Mouse (Mus musculus): ENCODE results near the gene Slc35d3. TPM values are rescaled to one million over a fixed set of nuclear protein-coding genes. Genes with fewer than 3 reads are reported as not detected.

Gene Slc35d3
- under 1 TPM in 2 of 26 experiments, not detected in 24; 0.25 to 0.27 TPM for total RNA-seq (2018; cell fraction: chromatin; rRNA removed)
- under 1 TPM in 5 of 26 experiments, not detected in 21; 0.05 to 0.09 (median 0.05) TPM for total RNA-seq (2018; cell fraction: cytosol; rRNA removed)
- under 1 TPM in 6 of 26 experiments, not detected in 20; 0.17 to 0.41 (median 0.30) TPM for total RNA-seq (2018; cell fraction: nucleus; rRNA removed)
- polyA plus RNA-seq (2018): 0.14 TPM in 1 of 3 replicates, not detected in the others

- no peak within 1 kb of the TSS for H3K27ac ChIP-seq
- under 1% methylated on average over 66 of the region's 72 CpGs for WGBS (ENCODE audit: missing documents)
- H3K36me3 ChIP-seq (ENCODE audit: inconsistent target): no peaks in the 10 kb centered on the region
These were observed at the start of gene Slc35d3 for GRCm38 (mm10) chr10:19850998-19851691. Gene Slc35d3 (minus strand): TSS chr10:19851459.

GRCm38 (mm10) chr10:19900191-19900590 lies 48.9 kb upstream of the Slc35d3 start:
- Histone ChIP-seq H3K27ac (no peak overlapping the region), H3K79me2 (ENCODE audit: inconsistent target) (no peaks in the 10 kb centered on the region), H3K4me3 (ENCODE audit: inconsistent target) (no peak overlapping the region), H3K36me3 (ENCODE audit: inconsistent target) (peaks cover 16% of the 10 kb centered on the region; the same call in 1 of the 2 replicates)
- 82% methylated on average over 2 of the region's 2 CpGs for WGBS (ENCODE audit: missing documents)

More at GRCm38 (mm10) chr10:19850998-19851691, at the start of gene Slc35d3:
- no peaks in the 10 kb centered on the region for H3K79me2 ChIP-seq (ENCODE audit: inconsistent target)
- H3K4me3 ChIP-seq (ENCODE audit: inconsistent target): no peak within 1 kb of the TSS; the same call in 1 of the 2 replicates

GRCm38 (mm10) chr10:19893976-19894375 lies 42.7 kb upstream of the Slc35d3 start:
- Histone ChIP-seq H3K27ac (no peak overlapping the region), H3K36me3 (ENCODE audit: inconsistent target) (0 out of 2 replicates have a peak, but pooled peaks cover 7% of the 10 kb centered on the region), H3K4me3 (ENCODE audit: inconsistent target) (no peak overlapping the region), H3K79me2 (ENCODE audit: inconsistent target) (no peaks in the 10 kb centered on the region)
- 20% methylated on average over 4 of the region's 4 CpGs for WGBS (ENCODE audit: missing documents)

DNA sequence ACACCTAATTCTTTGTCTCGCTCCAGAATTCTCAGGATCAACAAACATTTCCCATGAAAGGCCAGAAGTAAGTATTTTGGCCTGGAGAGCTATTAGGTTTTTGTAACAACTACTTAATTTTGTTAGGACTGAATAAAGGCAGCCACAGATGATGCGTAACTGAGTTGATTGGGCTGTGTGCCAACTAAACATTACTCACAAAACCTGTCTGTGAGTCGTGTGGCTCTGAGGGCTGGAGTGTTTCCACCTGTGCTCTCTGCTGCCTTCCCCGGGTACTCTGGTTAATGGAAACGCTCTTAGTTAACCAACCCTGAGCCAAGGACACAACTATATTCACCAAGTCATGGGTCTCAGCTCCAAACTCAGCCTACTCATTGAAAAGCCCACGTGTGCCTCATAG lies 41.9 kb upstream of the Slc35d3 start:
- WGBS (ENCODE audit: missing documents): 90% methylated on average over 6 of the region's 6 CpGs
- Histone ChIP-seq H3K79me2 (ENCODE audit: inconsistent target) (no peaks in the 10 kb centered on the region), H3K36me3 (ENCODE audit: inconsistent target) (0 out of 2 replicates have a peak, but pooled peaks cover 7% of the 10 kb centered on the region), H3K27ac (no peak overlapping the region), H3K4me3 (ENCODE audit: inconsistent target) (no peak overlapping the region)

GRCm38 (mm10) chr10:19891686-19892085 lies 40.4 kb upstream of the Slc35d3 start:
- Histone ChIP-seq H3K36me3 (ENCODE audit: inconsistent target) (0 out of 2 replicates have a peak, but pooled peaks cover 7% of the 10 kb centered on the region), H3K27ac (no peak overlapping the region), H3K4me3 (ENCODE audit: inconsistent target) (no peak overlapping the region), H3K79me2 (ENCODE audit: inconsistent target) (no peaks in the 10 kb centered on the region)
- 39% methylated on average over 3 of the region's 3 CpGs for WGBS (ENCODE audit: missing documents)

GRCm38 (mm10) chr10:19889908-19890307 lies 38.6 kb upstream of the Slc35d3 start:
- WGBS (ENCODE audit: missing documents): 79% methylated on average over 3 of the region's 3 CpGs
- H3K4me3 ChIP-seq (ENCODE audit: inconsistent target): no peak overlapping the region
- no peak overlapping the region for H3K27ac ChIP-seq
- no peaks in the 10 kb centered on the region for H3K79me2 ChIP-seq (ENCODE audit: inconsistent target)
- 0 out of 2 replicates have a peak, but pooled peaks cover 7% of the 10 kb centered on the region for H3K36me3 ChIP-seq (ENCODE audit: inconsistent target)

- Histone ChIP-seq H3K36me3 (ENCODE audit: inconsistent target) (no peaks in the 10 kb centered on the region; the same call in 1 of the 2 replicates), H3K27ac (no peak overlapping the region), H3K79me2 (ENCODE audit: inconsistent target) (no peaks in the 10 kb centered on the region), H3K4me3 (ENCODE audit: inconsistent target) (no peak overlapping the region)
- WGBS (ENCODE audit: missing documents): 59% methylated on average over 3 of the region's 3 CpGs
These were observed 35.0 kb upstream of the Slc35d3 start for GRCm38 (mm10) chr10:19886249-19886648.

- WGBS (ENCODE audit: missing documents): 81% methylated on average over 4 of the region's 4 CpGs
- Histone ChIP-seq H3K79me2 (ENCODE audit: inconsistent target) (no peaks in the 10 kb centered on the region), H3K27ac (no peak overlapping the region), H3K4me3 (ENCODE audit: inconsistent target) (no peak overlapping the region), H3K36me3 (ENCODE audit: inconsistent target) (no peaks in the 10 kb centered on the region; the same call in 1 of the 2 replicates)
These were observed 33.1 kb upstream of the Slc35d3 start for GRCm38 (mm10) chr10:19884409-19884808.

DNA sequence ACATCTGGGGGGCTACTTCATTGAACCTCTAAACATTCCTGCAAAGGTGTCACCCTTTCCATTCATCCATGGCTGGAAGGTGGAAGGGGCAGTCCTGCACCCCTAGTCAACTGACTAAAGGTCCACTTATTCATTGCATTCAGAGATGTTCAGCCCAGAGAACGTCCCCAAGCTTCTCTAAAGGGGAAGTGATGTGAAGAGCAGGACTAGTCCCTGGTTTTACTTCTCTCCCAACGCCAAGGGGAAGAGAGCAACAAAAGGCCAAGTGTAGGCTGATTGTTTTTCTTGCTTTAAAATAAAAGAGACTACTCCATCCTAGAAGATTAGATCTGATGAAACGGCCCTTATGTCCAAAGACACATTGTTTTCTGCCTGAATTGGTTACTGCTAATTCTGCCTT lies 29.2 kb upstream of the Slc35d3 start:
- Histone ChIP-seq H3K27ac (no peak overlapping the region), H3K79me2 (ENCODE audit: inconsistent target) (no peaks in the 10 kb centered on the region), H3K36me3 (ENCODE audit: inconsistent target) (no peaks in the 10 kb centered on the region; the same call in 1 of the 2 replicates), H3K4me3 (ENCODE audit: inconsistent target) (no peak overlapping the region)
- 27% methylated on average over 3 of the region's 3 CpGs for WGBS (ENCODE audit: missing documents)

DNA sequence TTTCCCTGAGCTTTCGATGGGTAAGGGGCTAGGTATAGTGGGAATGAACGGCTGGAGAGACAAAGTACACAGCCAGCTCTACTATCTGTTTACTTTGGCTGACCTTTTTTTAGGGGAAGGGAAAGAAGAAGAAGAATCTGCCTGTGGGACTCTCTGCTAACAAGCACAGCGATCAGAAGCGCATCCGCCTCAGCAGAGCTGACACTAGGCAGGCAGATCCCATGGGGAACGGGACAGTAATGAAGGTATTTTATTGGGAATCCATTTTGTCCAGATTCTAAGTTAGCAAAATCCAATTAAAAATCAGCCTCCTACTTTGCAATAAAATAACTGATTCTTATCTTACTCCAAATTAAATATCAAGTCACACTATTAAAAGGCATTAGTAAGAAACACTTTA lies 27.9 kb upstream of the Slc35d3 start:
- Histone ChIP-seq H3K27ac (no peak overlapping the region), H3K36me3 (ENCODE audit: inconsistent target) (no peaks in the 10 kb centered on the region; the same call in 1 of the 2 replicates), H3K4me3 (ENCODE audit: inconsistent target) (no peak overlapping the region), H3K79me2 (ENCODE audit: inconsistent target) (no peaks in the 10 kb centered on the region)
- 94% methylated on average over 6 of the region's 6 CpGs for whole genome bisulfite sequencing (ENCODE audit: missing documents)

GRCm38 (mm10) chr10:19877679-19878078 lies 26.4 kb upstream of the Slc35d3 start:
- H3K27ac ChIP-seq: no peak overlapping the region

DNA sequence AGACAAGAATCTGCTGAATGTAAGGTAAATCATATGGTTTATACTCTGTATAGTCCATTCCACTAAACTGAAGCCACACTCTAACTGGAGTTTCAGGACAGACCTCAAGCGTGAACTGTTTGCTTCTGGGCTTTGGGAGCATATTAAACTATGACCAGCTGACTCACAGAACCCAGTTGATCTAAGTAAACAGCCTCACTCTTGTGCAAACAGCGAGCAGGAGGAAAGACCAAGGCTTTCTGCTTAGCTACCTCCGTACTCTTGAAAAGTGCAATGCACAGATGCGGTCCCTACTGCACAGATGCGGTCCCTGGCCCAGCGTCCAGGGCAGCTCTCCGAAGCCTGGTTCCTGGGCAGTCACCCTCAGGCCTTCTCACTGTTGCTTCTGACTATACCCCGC lies 26.0 kb upstream of the Slc35d3 start:
- WGBS (ENCODE audit: missing documents): 99% methylated on average over 8 of the region's 8 CpGs
- Histone ChIP-seq H3K79me2 (ENCODE audit: inconsistent target) (no peaks in the 10 kb centered on the region), H3K4me3 (ENCODE audit: inconsistent target) (no peak overlapping the region), H3K27ac (no peak overlapping the region), H3K36me3 (ENCODE audit: inconsistent target) (no peaks in the 10 kb centered on the region)

More at GRCm38 (mm10) chr10:19877679-19878078, 26.4 kb upstream of the Slc35d3 start:
- H3K4me3 ChIP-seq (ENCODE audit: inconsistent target): no peak overlapping the region
- 92% methylated on average over 7 of the region's 9 CpGs for WGBS (ENCODE audit: missing documents)
- no peaks in the 10 kb centered on the region for H3K79me2 ChIP-seq (ENCODE audit: inconsistent target)
- H3K36me3 ChIP-seq (ENCODE audit: inconsistent target): no peaks in the 10 kb centered on the region

DNA sequence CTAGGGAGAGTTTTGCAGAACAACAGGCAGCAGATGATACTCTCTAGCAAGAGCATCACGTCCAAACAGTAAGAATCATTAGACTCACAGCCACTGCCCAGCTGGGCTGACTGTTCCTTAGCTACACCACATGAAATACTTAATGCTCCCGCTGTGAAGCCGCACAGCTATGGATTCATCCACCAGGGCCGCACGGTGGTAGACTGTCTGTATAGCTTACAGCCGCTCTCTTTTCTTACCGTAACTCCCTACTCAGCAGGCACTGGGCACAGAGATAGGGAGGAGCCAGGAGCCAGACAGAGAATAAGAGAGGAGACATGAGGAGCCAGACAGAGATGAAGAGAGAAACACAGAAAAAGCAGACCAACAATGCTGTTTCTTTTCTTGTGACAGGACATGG lies 25.4 kb upstream of the Slc35d3 start:
- Histone ChIP-seq H3K27ac (no peak overlapping the region), H3K79me2 (ENCODE audit: inconsistent target) (no peaks in the 10 kb centered on the region), H3K36me3 (ENCODE audit: inconsistent target) (no peaks in the 10 kb centered on the region), H3K4me3 (ENCODE audit: inconsistent target) (no peak overlapping the region)
- WGBS (ENCODE audit: missing documents): 94% methylated on average over 7 of the region's 7 CpGs

GRCm38 (mm10) chr10:19875346-19875745 lies 24.1 kb upstream of the Slc35d3 start:
- no peaks in the 10 kb centered on the region for H3K79me2 ChIP-seq (ENCODE audit: inconsistent target)
- H3K27ac ChIP-seq: no peak overlapping the region
- no peaks in the 10 kb centered on the region for H3K36me3 ChIP-seq (ENCODE audit: inconsistent target)
- H3K4me3 ChIP-seq (ENCODE audit: inconsistent target): no peak overlapping the region
- WGBS (ENCODE audit: missing documents): 30% methylated on average over 5 of the region's 5 CpGs
